Mouse (Mus musculus) hindbrain, embryonic 10.5 days (tissue): ENCODE results near the gene 4930523C07Rik. TPM values are rescaled to one million over a fixed set of nuclear protein-coding genes. Genes with fewer than 3 reads are reported as not detected.
A peak's percentile ranks its signal among the peaks of the same experiment; 100 is the strongest.

Source experiments
- DNase-seq: peaks from one replicate; pipeline ENCODE4 v3.0.0-alpha.2; 2017; ENCODE audit warnings: low spot score
- H3K27ac ChIP-seq: fragments of 300-500 bp; sonication (generic); 2 replicates; pipeline ENCODE4 v1.5.1; 2016; ENCODE audit warnings: mild to moderate bottlenecking, moderate library complexity
- H3K27me3 ChIP-seq: fragments of 300-500 bp; sonication (generic); 2 replicates; pipeline ENCODE4 v1.6.1; 2016; ENCODE audit warnings: mild to moderate bottlenecking; ENCODE audit not compliant: poor library complexity, insufficient read depth, severe bottlenecking
- H3K36me3 ChIP-seq: fragments of 300-500 bp; sonication (generic); 2 replicates; pipeline ENCODE4 v1.6.1; 2016; ENCODE audit warnings: mild to moderate bottlenecking, moderate library complexity
- H3K4me1 ChIP-seq: fragments of 300-500 bp; sonication (generic); replicated peaks from 2 replicates; pipeline ENCODE4 v1.6.1; 2016; ENCODE audit warnings: mild to moderate bottlenecking
- H3K4me3 ChIP-seq: fragments of 300-500 bp; sonication (generic); 2 replicates; pipeline ENCODE4 v1.5.1; 2016; ENCODE audit warnings: mild to moderate bottlenecking, moderate library complexity
- H3K9me3 ChIP-seq: fragments of 300-500 bp; sonication (generic); 2 replicates; pipeline ENCODE4 v1.6.1; 2016; ENCODE audit warnings: mild to moderate bottlenecking, moderate library complexity
- WGBS: fragments of 180-500 bp; shearing (Covaris S2); methylation state at CpG from one replicate; pipeline ENCODE4 v1.1.7; 2016; 5-methylcytosine and 5-hydroxymethylcytosine counted together
- polyA plus RNA-seq: library from polyadenylated mRNA; unstranded; fragments of >200 nt; fragmentation: Nextera tagmentation; extraction: Ambion mirVana; gene quantifications from 2 replicates; pipeline ENCODE4 v1.2.1, GENCODE M21; 2016

Gene 4930523C07Rik
- polyA plus RNA-seq, 1 experiment from 2014 or later: 1.7 TPM

DNA sequence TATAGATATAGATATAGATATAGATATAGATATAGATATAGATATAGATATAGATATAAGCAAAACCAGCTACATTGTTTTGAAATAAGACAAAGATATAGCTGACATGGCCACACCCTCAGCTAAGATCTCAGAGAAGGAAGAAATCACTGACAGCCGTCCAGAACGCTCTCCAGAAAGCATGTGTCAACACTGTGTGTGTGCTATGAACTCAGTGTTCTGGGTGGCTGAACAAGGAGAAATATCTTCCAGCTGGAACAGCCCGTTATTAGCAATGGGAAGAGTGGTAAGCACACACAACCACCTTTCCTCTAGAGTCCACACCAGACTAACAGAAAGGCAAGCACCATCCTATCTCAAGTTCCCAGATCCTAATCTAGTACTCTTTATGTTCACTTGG, 8.6 kb upstream of the 4930523C07Rik start:
- Histone ChIP-seq H3K9me3 (no peaks in the 10 kb centered on the region), H3K27me3 (no peaks in the 10 kb centered on the region), H3K27ac (no peak overlapping the region), H3K4me3 (no peak overlapping the region), H3K4me1 (0 out of 2 replicates have a peak, but pooled peaks cover 5% of the 10 kb centered on the region), H3K36me3 (no peaks in the 10 kb centered on the region)
- 76% methylated on average over 3 of the region's 3 CpGs for WGBS
- DNase-seq: no peak

DNA sequence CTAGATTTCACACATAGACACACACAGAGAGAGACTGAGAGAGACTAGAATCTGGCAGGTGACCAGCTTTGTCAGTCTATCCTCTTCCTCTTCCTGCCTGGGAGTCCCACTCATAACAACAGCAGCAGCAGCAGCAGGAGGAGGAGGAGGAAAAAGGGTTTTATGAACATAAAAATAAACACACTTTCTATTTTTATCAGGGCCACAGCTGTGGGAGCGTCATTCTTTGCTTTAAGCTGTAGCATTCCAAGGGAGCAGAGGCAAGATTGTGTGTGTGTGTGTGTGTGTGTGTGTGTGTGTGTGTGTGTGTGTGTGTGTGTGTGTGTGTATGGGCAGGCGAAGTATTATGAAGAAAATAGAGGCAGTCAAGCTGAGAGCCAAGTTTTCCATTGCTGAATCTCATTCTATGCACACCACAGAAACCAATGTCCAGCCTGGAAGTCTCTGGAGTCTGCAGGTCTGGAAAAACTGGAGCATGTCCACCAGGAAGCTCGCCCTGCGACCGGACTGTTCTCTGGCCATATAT, 7.1 kb upstream of the 4930523C07Rik start:
- no peak for DNase-seq
- no peak overlapping the region for H3K27ac ChIP-seq
- 0 out of 2 replicates have a peak, but pooled peaks cover 5% of the 10 kb centered on the region for H3K4me1 ChIP-seq
- H3K9me3 ChIP-seq: no peaks in the 10 kb centered on the region
- 89% methylated on average over 4 of the region's 5 CpGs for WGBS
- H3K36me3 ChIP-seq: no peaks in the 10 kb centered on the region
- no peaks in the 10 kb centered on the region for H3K27me3 ChIP-seq
- H3K4me3 ChIP-seq: no peak overlapping the region

DNA sequence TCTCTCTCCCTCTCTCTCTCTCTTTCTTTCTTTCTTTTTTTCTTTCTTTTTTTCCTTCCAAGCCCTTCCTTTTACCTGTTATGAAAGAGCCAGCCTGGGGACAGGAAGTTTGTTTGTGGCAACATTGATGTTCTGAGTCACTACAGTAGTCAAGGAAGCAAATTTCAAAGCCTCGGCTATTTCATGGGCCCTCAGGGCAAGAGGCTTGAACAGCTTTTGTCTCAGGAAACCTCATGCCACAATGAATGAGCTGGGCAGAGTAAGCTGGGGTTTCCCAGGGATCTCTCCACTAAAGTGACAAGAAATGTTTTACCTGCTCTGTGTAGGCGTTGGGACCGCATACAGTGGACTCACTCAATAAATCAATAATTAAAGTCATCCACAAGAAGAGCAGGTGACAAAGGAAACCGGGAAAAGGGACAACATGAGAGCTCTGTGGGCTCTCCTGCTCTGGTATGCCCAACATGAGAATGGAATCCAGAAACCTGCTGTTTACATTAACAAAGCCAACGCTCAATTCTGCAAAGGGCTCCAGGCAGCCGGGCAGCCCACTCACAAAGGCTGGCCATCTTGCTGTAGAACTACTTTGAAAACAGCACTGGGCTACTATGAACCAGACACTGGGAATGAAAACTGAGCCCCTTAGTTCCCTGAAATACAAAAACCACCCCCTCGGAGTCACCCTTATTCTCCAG, 4.1 kb upstream of the 4930523C07Rik start:
- peaks cover 17% of the 10 kb centered on the region for H3K4me1 ChIP-seq
- H3K36me3 ChIP-seq: no peaks in the 10 kb centered on the region
- H3K4me3 ChIP-seq: no peak overlapping the region
- DNase-seq: no peak
- no peaks in the 10 kb centered on the region for H3K9me3 ChIP-seq
- H3K27ac ChIP-seq: no peak overlapping the region
- H3K27me3 ChIP-seq: no peaks in the 10 kb centered on the region
- WGBS: 63% methylated on average over 7 of the region's 7 CpGs

DNA sequence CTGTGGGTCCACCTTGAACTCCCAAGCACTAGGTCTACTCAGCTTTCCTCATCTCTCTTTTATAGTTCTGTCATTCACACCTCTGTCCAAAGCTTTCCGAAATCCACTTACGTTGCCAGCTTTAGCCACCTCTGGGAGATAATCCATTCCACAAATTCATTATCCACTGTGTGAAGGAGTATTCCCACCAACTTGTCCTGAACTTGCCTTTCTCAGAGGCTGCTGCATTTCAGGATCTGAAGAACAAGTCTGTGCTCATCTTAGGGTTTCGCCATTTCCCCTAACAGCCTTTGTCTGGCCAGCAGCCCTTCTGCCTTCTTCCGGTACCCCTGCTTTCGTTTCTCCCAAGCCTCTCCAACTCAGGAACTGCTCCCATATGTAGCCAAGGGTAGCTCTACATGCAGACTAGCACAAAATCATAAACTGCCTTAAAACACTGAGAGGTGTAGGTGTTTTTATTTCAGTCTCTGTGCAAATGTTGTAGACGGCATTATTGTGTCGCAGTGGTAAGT, 2.9 kb upstream of the 4930523C07Rik start:
- no peaks in the 10 kb centered on the region for H3K27me3 ChIP-seq
- no peak overlapping the region for H3K27ac ChIP-seq
- no peaks in the 10 kb centered on the region for H3K9me3 ChIP-seq
- H3K36me3 ChIP-seq: no peaks in the 10 kb centered on the region
- no peak for DNase-seq
- H3K4me3 ChIP-seq: no peak overlapping the region
- 95% methylated on average over 7 of the region's 7 CpGs for WGBS
- H3K4me1 ChIP-seq: peaks cover 17% of the 10 kb centered on the region

DNA sequence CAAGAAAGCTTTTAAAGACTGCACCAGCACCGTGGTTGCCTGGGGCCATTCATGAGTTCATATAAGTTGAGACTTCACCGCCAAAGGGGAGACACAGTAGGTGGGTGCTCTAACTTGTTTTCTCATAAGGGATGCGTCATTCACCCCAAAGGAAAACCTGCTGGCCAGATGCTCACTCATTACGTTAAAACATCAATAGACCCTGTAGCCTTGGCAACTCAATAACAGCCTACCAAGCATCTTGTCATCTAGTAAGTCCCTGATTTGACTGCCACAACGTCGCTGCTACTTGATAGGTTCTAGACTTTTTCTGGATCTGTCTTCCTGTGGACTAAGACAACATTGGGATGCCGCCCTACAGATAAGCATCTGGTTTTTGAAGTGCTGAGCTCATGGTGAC, 1.8 kb upstream of the 4930523C07Rik start:
- Histone ChIP-seq H3K27me3 (no peaks in the 10 kb centered on the region), H3K4me3 (no peak overlapping the region), H3K4me1 (peaks cover 17% of the 10 kb centered on the region), H3K36me3 (no peaks in the 10 kb centered on the region), H3K27ac (no peak overlapping the region), H3K9me3 (no peaks in the 10 kb centered on the region)
- WGBS: 78% methylated on average over 7 of the region's 7 CpGs
- DNase-seq: no peak

GRCm38 (mm10) chr1:160043271-160043975, 759 bp upstream of the 4930523C07Rik start:
- 90% methylated on average over 13 of the region's 13 CpGs for WGBS

GRCm38 (mm10) chr1:160045056-160045715, 1.0 kb downstream of the 4930523C07Rik start:
- DNase-seq: no peak
- Histone ChIP-seq H3K9me3 (no peaks in the 10 kb centered on the region), H3K27me3 (no peaks in the 10 kb centered on the region), H3K4me3 (peak overlapping the region; percentile 57), H3K4me1 (peaks cover 16% of the 10 kb centered on the region), H3K27ac (no peak overlapping the region), H3K36me3 (no peaks in the 10 kb centered on the region)
- 75% methylated on average over 3 of the region's 3 CpGs for WGBS

More at GRCm38 (mm10) chr1:160043271-160043975, 759 bp upstream of the 4930523C07Rik start:
- no peak overlapping the region for H3K27ac ChIP-seq
- H3K27me3 ChIP-seq: no peaks in the 10 kb centered on the region
- no peaks in the 10 kb centered on the region for H3K9me3 ChIP-seq
- H3K36me3 ChIP-seq: no peaks in the 10 kb centered on the region
- H3K4me1 ChIP-seq: peaks cover 17% of the 10 kb centered on the region
- H3K4me3 ChIP-seq: peak overlapping the region; percentile 57; the same call in 1 of the 2 replicates
- no peak for DNase-seq

- Histone ChIP-seq H3K4me1 (peaks cover 12% of the 10 kb centered on the region), H3K9me3 (no peaks in the 10 kb centered on the region), H3K4me3 (no peak overlapping the region), H3K27ac (no peak overlapping the region), H3K27me3 (no peaks in the 10 kb centered on the region), H3K36me3 (no peaks in the 10 kb centered on the region)
- DNase-seq: no peak
- 93% methylated on average over 5 of the region's 5 CpGs for WGBS
These were observed 1.8 kb downstream of the 4930523C07Rik start for GRCm38 (mm10) chr1:160045971-160046370.

GRCm38 (mm10) chr1:160046786-160047185, 2.6 kb downstream of the 4930523C07Rik start:
- Histone ChIP-seq H3K4me1 (peaks cover 12% of the 10 kb centered on the region), H3K36me3 (no peaks in the 10 kb centered on the region), H3K9me3 (no peaks in the 10 kb centered on the region), H3K27ac (no peak overlapping the region), H3K27me3 (no peaks in the 10 kb centered on the region), H3K4me3 (no peak overlapping the region)
- WGBS: 92% methylated on average over 4 of the region's 4 CpGs
- no peak for DNase-seq

DNA sequence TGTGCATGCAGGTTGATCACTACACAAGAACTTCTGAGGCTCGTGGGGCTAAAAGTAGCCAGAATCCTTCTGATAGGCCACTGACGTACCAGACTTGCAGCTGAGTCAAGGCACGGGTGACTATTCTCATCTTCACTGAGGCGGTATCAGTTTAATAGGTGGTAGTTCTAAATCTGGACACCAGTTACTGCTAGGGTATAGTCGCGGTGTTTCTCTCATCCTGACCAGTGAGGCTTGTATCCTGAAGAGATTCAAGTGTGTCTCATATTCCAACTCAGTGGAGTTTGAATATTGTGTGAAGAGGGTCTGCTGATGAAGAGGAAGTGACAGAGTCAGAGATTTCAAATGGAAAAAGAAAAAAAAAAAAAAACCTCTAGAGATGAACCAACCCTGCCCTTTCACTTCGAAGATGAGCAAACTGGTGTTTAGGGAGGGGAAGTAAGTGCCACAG, 3.3 kb downstream of the 4930523C07Rik start:
- Histone ChIP-seq H3K36me3 (no peaks in the 10 kb centered on the region), H3K4me3 (no peak overlapping the region), H3K27me3 (no peaks in the 10 kb centered on the region), H3K27ac (no peak overlapping the region), H3K9me3 (no peaks in the 10 kb centered on the region), H3K4me1 (peaks cover 12% of the 10 kb centered on the region)
- 90% methylated on average over 7 of the region's 7 CpGs for WGBS
- no peak for DNase-seq

GRCm38 (mm10) chr1:160049131-160049880, 5.1 kb downstream of the 4930523C07Rik start:
- H3K27ac ChIP-seq: no peak overlapping the region
- no peak for DNase-seq
- no peaks in the 10 kb centered on the region for H3K27me3 ChIP-seq
- H3K4me3 ChIP-seq: no peak overlapping the region
- no peaks in the 10 kb centered on the region for H3K9me3 ChIP-seq
- no peaks in the 10 kb centered on the region for H3K36me3 ChIP-seq
- H3K4me1 ChIP-seq: peaks cover 6% of the 10 kb centered on the region
- 85% methylated on average over 5 of the region's 5 CpGs for WGBS

DNA sequence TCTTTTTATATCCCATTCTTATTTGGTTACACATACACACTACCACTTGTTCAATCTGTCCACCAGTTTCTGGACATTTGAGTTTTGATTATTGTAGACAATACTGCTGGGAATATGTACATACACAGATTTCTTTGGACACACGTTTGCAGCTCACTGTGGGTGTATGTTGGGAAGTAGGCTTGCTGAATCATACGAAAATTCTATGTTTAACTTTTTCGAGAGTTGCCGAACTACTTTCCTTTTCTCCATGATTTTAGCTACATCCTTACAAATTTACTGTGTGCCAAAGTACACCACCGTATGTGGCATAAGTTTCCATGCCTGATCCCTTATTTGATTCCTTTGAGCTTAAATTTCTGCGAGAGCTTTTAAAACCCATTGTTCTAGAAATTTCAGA, 6.7 kb downstream of the 4930523C07Rik start:
- DNase-seq: no peak
- H3K4me1 ChIP-seq: no peaks in the 10 kb centered on the region
- no peaks in the 10 kb centered on the region for H3K36me3 ChIP-seq
- H3K4me3 ChIP-seq: no peak overlapping the region
- no peaks in the 10 kb centered on the region for H3K27me3 ChIP-seq
- no peak overlapping the region for H3K27ac ChIP-seq
- 87% methylated on average over 6 of the region's 6 CpGs for WGBS
- H3K9me3 ChIP-seq: no peaks in the 10 kb centered on the region
